Mouse (Mus musculus): ENCODE measurements around the gene Phf23.

GRCm38 (mm10) chr11:69953267-69953915 is 42.2 kb upstream of the Phf23 start:
- TF ChIP-seq CTCF (conservative IDR thresholded peaks at IDR 0.05; ENCODE audit: insufficient read depth, insufficient read length, low read depth, low read length): no peak
- TF ChIP-seq POLR2A (IDR thresholded peaks at IDR 0.05; ENCODE audit: low read depth, low read length): no peak
